Mouse (Mus musculus) CD4-positive naive resting alpha-beta T cell, adult 57 days (primary cell): ENCODE data around the gene Prrg1. TPM values are rescaled to one million over a fixed set of nuclear protein-coding genes. Genes with fewer than 3 reads are reported as not detected.

Experiments
- total RNA-seq: library from RNA; stranded (reverse); gene quantifications from one replicate; pipeline ENCODE4 v1.2.4, GENCODE M21; 2023

The Prrg1 gene
- total RNA-seq, result 8.4 TPM

GRCm38 (mm10) chrX:78583202-78584004, at the start of gene Prrg1:
Prrg1 (minus strand) TSS chrX:78583896.

Other genes with a start within 250 kb of the Prrg1 start
- not detected for gene 4930480E11Rik, start 214.3 kb downstream of the Prrg1 start, total RNA-seq
- gene Fam47c, start 153.9 kb upstream of the Prrg1 start, total RNA-seq, result not detected